Mouse (Mus musculus): ENCODE results near the gene Atp8b4.

DNA sequence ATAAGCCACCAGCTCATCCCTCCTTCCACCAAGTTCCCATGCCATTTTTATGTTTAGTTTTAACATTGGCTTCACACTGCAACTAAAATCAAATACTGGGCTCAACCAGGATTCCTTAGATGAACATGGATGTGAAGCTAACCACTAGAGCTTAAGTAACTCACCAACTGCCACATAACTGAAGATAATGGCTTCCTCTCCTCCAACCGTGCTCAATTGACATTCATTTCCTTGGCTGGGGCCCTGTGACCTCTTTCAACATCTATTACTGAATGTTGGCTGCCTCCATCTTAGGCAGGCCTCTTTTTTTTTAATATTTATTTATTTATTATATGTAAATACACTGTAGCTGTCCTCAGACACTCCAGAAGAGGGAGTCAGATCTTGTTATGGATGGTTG lies 7.8 kb upstream of the Atp8b4 start:
- TF ChIP-seq CTCF (IDR thresholded peaks at IDR 0.05; ENCODE audit: extremely low read depth, insufficient read depth, insufficient read length, insufficient replicate concordance) (no peak), POLR2A (IDR thresholded peaks at IDR 0.05; ENCODE audit: low read depth, low read length) (no peak)

Data from spleen, adult 2 months (tissue).